Mouse (Mus musculus) embryonic fibroblast, embryonic 13.5 days (primary cell): ENCODE results near the gene Gm12184.

ENCODE experiments used
- CTCF ChIP-seq: IDR thresholded peaks from 2 replicates; pipeline ENCODE4 v1.5.1; 2011; ENCODE audit warnings: mild to moderate bottlenecking, control low read depth, low read length, moderate library complexity, borderline replicate concordance; ENCODE audit not compliant: insufficient read depth
- POLR2A ChIP-seq: IDR thresholded peaks from 2 replicates; pipeline ENCODE4 v1.6.1; 2011; ENCODE audit warnings: low read depth, mild to moderate bottlenecking, control low read depth, low read length, moderate library complexity

- no peak for TF ChIP-seq CTCF
- no peak for TF ChIP-seq POLR2A
Observed at GRCm38 (mm10) chr11:48827926-48828325, 1.5 kb upstream of the Gm12184 start.
